Mouse (Mus musculus) lung, adult 2 months (tissue): ENCODE results near the gene Chrna3. TPM values are rescaled to one million over a fixed set of nuclear protein-coding genes. Genes with fewer than 3 reads are reported as not detected.

Experiments used
- DNase-seq: peaks from one replicate; pipeline ENCODE4 v3.0.0; 2022
- H3K4me1 ChIP-seq: fragments of 200-500 bp; 2 replicates; pipeline ENCODE4 v1.6.1; 2011; ENCODE audit warnings: low read length; ENCODE audit not compliant: control insufficient read depth, insufficient read depth
- H3K4me3 ChIP-seq: fragments of 200-500 bp; replicated peaks from 2 replicates; pipeline ENCODE3; 2011; ENCODE audit warnings: low read depth, mild to moderate bottlenecking, control low read depth, low read length; ENCODE audit errors: extremely low read depth
- CTCF ChIP-seq: fragments of 200-500 bp; IDR thresholded peaks from 2 replicates; pipeline ENCODE4 v1.5.1; 2011; ENCODE audit warnings: mild to moderate bottlenecking, low read length, control low read depth; ENCODE audit not compliant: insufficient read depth
- POLR2A ChIP-seq: fragments of 200-500 bp; IDR thresholded peaks from 2 replicates; pipeline ENCODE4 v1.6.1; 2011; ENCODE audit warnings: low read depth, mild to moderate bottlenecking, control low read depth, low read length, borderline replicate concordance; ENCODE audit errors: extremely low read depth
- WGBS: fragments of 180-500 bp; shearing (Covaris S2); methylation state at CpG from one replicate; pipeline ENCODE4 v1.1.7; 2018; 5-methylcytosine and 5-hydroxymethylcytosine counted together
- polyA plus RNA-seq: library from polyadenylated mRNA; depleted of rRNA; stranded (reverse); fragments of >200 nt; gene quantifications from 2 replicates; pipeline ENCODE4 v1.2.3, GENCODE M21; 2012; rRNA removed

Gene Chrna3
- polyA plus RNA-seq, 1 experiment, result 0.11 TPM

GRCm38 (mm10) chr9:54961059-54961458, 65.3 kb downstream of the Chrna3 start:
- Histone ChIP-seq H3K4me1 (no peaks in the 10 kb centered on the region), H3K4me3 (no peak overlapping the region)
- no peak for TF ChIP-seq POLR2A
- TF ChIP-seq CTCF, result no peak
- 78% methylated on average over 4 of the region's 4 CpGs for WGBS
- no peak for DNase-seq

Other genes with a start within 250 kb of the Chrna3 start
- gene Ireb2, start 162.8 kb downstream of the Chrna3 start, polyA plus RNA-seq, result 3.6 and 8.2 TPM in 2 replicates
- 1.5 and 2.1 TPM in 2 replicates for gene Hykk, start 109.3 kb downstream of the Chrna3 start, polyA plus RNA-seq
- 29.5 and 52.0 TPM in 2 replicates for gene Psma4, start 75.8 kb downstream of the Chrna3 start, polyA plus RNA-seq
- gene AY074887, start 75.6 kb downstream of the Chrna3 start, polyA plus RNA-seq, result not detected in 2 replicates
- gene Chrna5, start 45.7 kb downstream of the Chrna3 start, polyA plus RNA-seq, result not detected in 2 replicates
- 0.15 and 0.30 TPM in 2 replicates for gene Chrnb4, start 22.2 kb upstream of the Chrna3 start, polyA plus RNA-seq
- gene Ube2q2, start 122.3 kb upstream of the Chrna3 start, polyA plus RNA-seq, result 9.9 and 11.7 TPM in 2 replicates
- gene Fbxo22, start 182.4 kb upstream of the Chrna3 start, polyA plus RNA-seq, result 10.0 and 12.5 TPM in 2 replicates